ENCODE assay signal across 9 mouse cellular contexts in genomic region chr10:120794391-120794817, GRCm38 (mm10).
DNase-seq lines count a peak whose midpoint lies in the region; ATAC-seq and TF ChIP-seq lines count a peak whose summit lies in the region.
"Had no signal": no experiment of that assay in that cellular context is flagged by ENCODE, and none has a peak within 500 bp of the region (broad histone marks: within the 10 kb centered on the region; RNA-seq: fewer than 3 reads in every experiment).

No protein-coding gene starts in this region.

- TF ChIP-seq CTCF in brain, embryonic 14.5 days (IDR thresholded peaks at IDR 0.05; ENCODE audit: borderline replicate concordance, extremely low read depth, insufficient read depth, insufficient read length), result no peak

- no peaks in the 10 kb centered on the region for H3K27me3 ChIP-seq in heart, embryonic 12.5 days (replicated peaks)
- no peaks in the 10 kb centered on the region for H3K27me3 ChIP-seq in forebrain, embryonic 14.5 days (replicated peaks; ENCODE audit: control insufficient read depth, insufficient read depth, low read length)
- no peaks in the 10 kb centered on the region for H3K27me3 ChIP-seq in liver, embryonic 13.5 days

- peaks cover 51% of the 10 kb centered on the region for H3K4me1 ChIP-seq in heart, embryonic 12.5 days (replicated peaks)
- H3K4me1 ChIP-seq in forebrain, embryonic 14.5 days (ENCODE audit: control insufficient read depth, insufficient read depth, low read length), result peaks cover 5% of the 10 kb centered on the region
- 0 out of 2 replicates have a peak, but pooled peaks cover 3% of the 10 kb centered on the region for H3K4me1 ChIP-seq in liver, embryonic 13.5 days (replicated peaks)

- H3K4me2 ChIP-seq in heart, embryonic 12.5 days, result peak overlapping the region; percentile 29
- H3K4me2 ChIP-seq in forebrain, embryonic 14.5 days (ENCODE audit: low read length), result peak overlapping the region; percentile 37
- H3K4me2 ChIP-seq in liver, embryonic 13.5 days, result 0 out of 2 replicates have a peak overlapping the region, but pooled peaks have one; percentile 12

- H3K9me3 ChIP-seq in heart, embryonic 12.5 days (replicated peaks), result no peaks in the 10 kb centered on the region
- H3K9me3 ChIP-seq in forebrain, embryonic 14.5 days (replicated peaks; ENCODE audit: control insufficient read depth, low read length), result no peaks in the 10 kb centered on the region
- no peaks in the 10 kb centered on the region for H3K9me3 ChIP-seq in liver, embryonic 13.5 days (replicated peaks)

- no peak for DNase-seq in heart, postnatal 36 days
- DNase-seq in brain, embryonic 14.5 days (ENCODE audit: low read depth), result peak; percentile 64
- DNase-seq in forebrain, embryonic 14.5 days (ENCODE audit: low spot score), result peak; percentile 44
- DNase-seq in liver, embryonic 13.5 days, result no peak
- no peak for DNase-seq in urinary bladder, postnatal 10 days (ENCODE audit: low spot score)
- no peak for DNase-seq in B cell, adult 2 months

- WGBS in heart, embryonic 12.5 days, result 12% methylated on average over 13 of the region's 13 CpGs
- 29% methylated on average over 13 of the region's 13 CpGs for WGBS in forebrain, embryonic 14.5 days
- 15% methylated on average over 13 of the region's 13 CpGs for WGBS in liver, embryonic 13.5 days (ENCODE audit: insufficient replicate concordance)

- TF ChIP-seq POLR2A in brain, embryonic 14.5 days (IDR thresholded peaks at IDR 0.05; ENCODE audit: borderline replicate concordance, extremely low read depth, insufficient read depth, insufficient read length, poor library complexity, severe bottlenecking), result no peak

- peak; percentile 29; the same call in 1 of the 2 replicates for ATAC-seq in heart, embryonic 12.5 days (ENCODE audit: insufficient number of reproducible peaks, low FRiP score)
- ATAC-seq in forebrain, embryonic 14.5 days, result no peak
- ATAC-seq in liver, embryonic 13.5 days (ENCODE audit: low read depth), result no peak
- no peak for ATAC-seq in inflammation-experienced regulatory T-cells, adult 6 months
- ATAC-seq: CD4-positive, CD25-positive, alpha-beta regulatory T cell, adult 4 months had no signal

- no peak overlapping the region for H3K4me3 ChIP-seq in heart, embryonic 12.5 days
- no peak overlapping the region for H3K4me3 ChIP-seq in forebrain, embryonic 14.5 days (ENCODE audit: low read depth, low read length)
- no peak overlapping the region for H3K4me3 ChIP-seq in liver, embryonic 13.5 days (replicated peaks)

- no peak overlapping the region for H3K9ac ChIP-seq in heart, embryonic 12.5 days
- no peak overlapping the region for H3K9ac ChIP-seq in forebrain, embryonic 14.5 days (ENCODE audit: low read length)
- H3K9ac ChIP-seq in liver, embryonic 13.5 days, result no peak overlapping the region

- peak overlapping the region; percentile 7 for H3K27ac ChIP-seq in heart, embryonic 12.5 days (ENCODE audit: poor library complexity, severe bottlenecking)
- H3K27ac ChIP-seq in forebrain, embryonic 14.5 days (ENCODE audit: low read depth, low read length), result no peak overlapping the region
- no peak overlapping the region for H3K27ac ChIP-seq in liver, embryonic 13.5 days

- intact Hi-C loops in heart, postnatal 36 days (cut with DNase I), result no loop called here

- H3K36me3 ChIP-seq in heart, embryonic 12.5 days, result peaks cover 21% of the 10 kb centered on the region
- H3K36me3 ChIP-seq in forebrain, embryonic 14.5 days (ENCODE audit: control insufficient read depth, insufficient read depth, low read length), result no peaks in the 10 kb centered on the region
- no peaks in the 10 kb centered on the region for H3K36me3 ChIP-seq in liver, embryonic 13.5 days

Comparison
In these comparisons a context has a peak if more than half of its experiments do, and no peak if none do; other contexts are left out.
1. DNase-seq: peak in brain, embryonic 14.5 days (single experiment) and forebrain, embryonic 14.5 days (single experiment); none in heart, postnatal 36 days (0 of 2), liver, embryonic 13.5 days (single experiment), urinary bladder, postnatal 10 days (single experiment) and B cell, adult 2 months (0 of 2).
2. Peak in every context shown above with its lines, with median percentiles within 50 percentile points of each other: H3K4me2 ChIP-seq.